Comparison of ENCODE assay signal across 9 mouse cellular contexts in the genomic region with DNA sequence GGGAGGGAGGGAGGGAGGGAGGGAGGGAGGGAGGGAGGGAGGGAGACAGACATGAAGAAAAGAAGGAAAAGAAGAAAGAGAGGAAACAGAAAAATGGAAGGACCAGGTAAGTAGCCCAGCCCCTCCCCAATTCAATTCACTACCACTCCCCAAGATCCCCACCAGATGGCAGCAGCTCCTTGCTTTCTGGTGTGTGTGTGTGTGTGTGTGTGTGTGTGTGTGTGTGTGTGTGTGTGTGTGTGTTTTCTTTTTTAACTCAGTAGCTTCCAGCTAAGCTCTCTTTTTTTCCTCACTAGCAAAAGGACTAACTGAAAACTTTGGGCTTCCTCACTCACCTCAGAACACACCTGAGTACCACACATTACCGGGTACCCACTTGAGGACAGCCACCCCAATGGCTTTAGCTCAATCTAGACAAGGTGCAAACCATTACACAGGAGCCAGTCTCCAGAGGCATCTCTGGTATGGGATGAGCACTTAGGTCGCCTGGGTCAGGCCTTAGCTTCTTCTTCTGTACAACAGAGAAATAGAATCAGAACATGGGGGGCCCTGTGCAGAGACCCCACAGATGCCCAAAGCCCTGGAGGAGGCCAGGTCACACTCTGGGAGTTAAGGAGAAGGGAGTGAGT.
DNase-seq lines count a peak whose midpoint lies in the region; ATAC-seq and TF ChIP-seq lines count a peak whose summit lies in the region.
"Had no signal": no experiment of that assay in that cellular context is flagged by ENCODE, and none has a peak within 500 bp of the region (broad histone marks: within the 10 kb centered on the region; RNA-seq: fewer than 3 reads in every experiment).

No protein-coding gene starts in this region.

- no peaks in the 10 kb centered on the region for H3K4me1 ChIP-seq in cerebellum, adult 2 months (ENCODE audit: control insufficient read depth, insufficient read depth, low read length)
- no peaks in the 10 kb centered on the region for H3K4me1 ChIP-seq in midbrain, embryonic 14.5 days (ENCODE audit: control insufficient read depth, insufficient read depth, low read length)
- H3K4me1 ChIP-seq in small intestine, adult 2 months (ENCODE audit: control insufficient read depth, insufficient read depth, insufficient read length, low read length): peaks cover 6% of the 10 kb centered on the region; the same call in 1 of the 2 replicates
- H3K4me1 ChIP-seq: heart, embryonic 13.5 days had no signal

- TF ChIP-seq CTCF in cerebellum, adult 2 months (IDR thresholded peaks at IDR 0.05; ENCODE audit: borderline replicate concordance, insufficient read depth, low read depth, low read length): peak; percentile 67
- TF ChIP-seq CTCF in small intestine, adult 2 months (IDR thresholded peaks at IDR 0.05; ENCODE audit: extremely low read depth, insufficient read length, insufficient replicate concordance, low read depth, low read length): peak; percentile 50; the same call in 1 of the 2 replicates

- no peaks in the 10 kb centered on the region for H3K36me3 ChIP-seq in midbrain, embryonic 14.5 days (ENCODE audit: control insufficient read depth, insufficient read depth, low read length)
- no peaks in the 10 kb centered on the region for H3K36me3 ChIP-seq in small intestine, adult 2 months (ENCODE audit: control insufficient read depth, insufficient read depth, low read length)
- H3K36me3 ChIP-seq: heart, embryonic 13.5 days had no signal

- no peak overlapping the region for H3K27ac ChIP-seq in cerebellum, adult 2 months (ENCODE audit: insufficient read depth, low read length)
- no peak overlapping the region for H3K27ac ChIP-seq in midbrain, embryonic 14.5 days (replicated peaks; ENCODE audit: low read depth, low read length)
- H3K27ac ChIP-seq in small intestine, adult 2 months (ENCODE audit: insufficient read depth, low read depth, low read length): no peak overlapping the region
- H3K27ac ChIP-seq: heart, embryonic 13.5 days had no signal

- no peaks in the 10 kb centered on the region for H3K9me3 ChIP-seq in midbrain, embryonic 14.5 days (ENCODE audit: control insufficient read depth, low read length)
- H3K9me3 ChIP-seq: heart, embryonic 13.5 days had no signal

- TF ChIP-seq POLR2A in cerebellum, adult 2 months (IDR thresholded peaks at IDR 0.05; ENCODE audit: borderline replicate concordance, insufficient read depth, low read length): no peak
- no peak for TF ChIP-seq POLR2A in small intestine, adult 2 months (IDR thresholded peaks at IDR 0.05; ENCODE audit: low read depth, low read length)

- no peak overlapping the region for H3K4me3 ChIP-seq in cerebellum, adult 2 months (replicated peaks; ENCODE audit: insufficient read depth, low read depth, low read length)
- no peak overlapping the region for H3K4me3 ChIP-seq in midbrain, embryonic 14.5 days (replicated peaks; ENCODE audit: low read depth, low read length)
- H3K4me3 ChIP-seq in small intestine, adult 2 months (ENCODE audit: low read depth, low read length): no peak overlapping the region
- H3K4me3 ChIP-seq: heart, embryonic 13.5 days had no signal

- ATAC-seq in midbrain, embryonic 14.5 days (ENCODE audit: low FRiP score, low TSS enrichment): peak; percentile 63; the same call in 1 of the 2 replicates

- no peak overlapping the region for H3K9ac ChIP-seq in midbrain, embryonic 14.5 days (replicated peaks; ENCODE audit: low read length)
- H3K9ac ChIP-seq: heart, embryonic 13.5 days had no signal

- peak; percentile 34 to 45 for DNase-seq in cerebellum, adult 2 months
- no peak for DNase-seq in cerebellum, adult 11 months
- peak; percentile 73 for DNase-seq in CD4-positive, CD25-positive, alpha-beta regulatory T cell, adult 2 months (ENCODE audit: low read depth, low spot score)
- DNase-seq in brain, adult 2 months (ENCODE audit: low read depth, low spot score): peak; percentile 86
- peak; percentile 35 for DNase-seq in gastrocnemius, postnatal 14 days
- peak; percentile 67 to 74 for DNase-seq in left cerebral cortex, postnatal 10 days (ENCODE audit: extremely low spot score in 1 of 2, low spot score in 2 of 2)
- DNase-seq in midbrain, embryonic 14.5 days: peak; percentile 83

- no peaks in the 10 kb centered on the region for H3K27me3 ChIP-seq in cerebellum, adult 2 months (ENCODE audit: control insufficient read depth, insufficient read depth, low read length)
- H3K27me3 ChIP-seq in midbrain, embryonic 14.5 days (ENCODE audit: control insufficient read depth, insufficient read depth, low read length): no peaks in the 10 kb centered on the region
- H3K27me3 ChIP-seq in small intestine, adult 2 months (ENCODE audit: control insufficient read depth, insufficient read depth, low read length): no peaks in the 10 kb centered on the region; the same call in 1 of the 2 replicates

- 48% methylated on average over 2 of the region's 2 CpGs for WGBS in cerebellum, adult 2 months
- 63% methylated on average over 2 of the region's 2 CpGs for WGBS in midbrain, embryonic 14.5 days
- WGBS in small intestine, adult 2 months: 49% methylated on average over 2 of the region's 2 CpGs

- H3K4me2 ChIP-seq in midbrain, embryonic 14.5 days (ENCODE audit: low read length): no peak overlapping the region
- H3K4me2 ChIP-seq: heart, embryonic 13.5 days had no signal

- intact Hi-C loops in gastrocnemius, postnatal 14 days (cut with DNase I; ENCODE audit: low total_unique reads): loop anchor here (5.0 kb wide), 1 partner anchor 235 kb away; no protein-coding TSS in a partner anchor
- intact Hi-C loops in left cerebral cortex, postnatal 10 days (cut with DNase I): loop anchor here (2.0 kb wide), 1 partner anchor 238 kb away; a partner anchor contains a TSS
